Mouse (Mus musculus) T-helper 2 cell (primary cell): ENCODE data around the gene Ldb2.

ENCODE experiments used
- in situ Hi-C: fragments of 300-600 bp; cut with MboI, MseI; formaldehyde crosslinking; loops from one replicate; pipeline ENCODE4 v1.15.1; 2025; ENCODE audit warnings: high pct_unique_total_duplicates

Ldb2 gene

DNA sequence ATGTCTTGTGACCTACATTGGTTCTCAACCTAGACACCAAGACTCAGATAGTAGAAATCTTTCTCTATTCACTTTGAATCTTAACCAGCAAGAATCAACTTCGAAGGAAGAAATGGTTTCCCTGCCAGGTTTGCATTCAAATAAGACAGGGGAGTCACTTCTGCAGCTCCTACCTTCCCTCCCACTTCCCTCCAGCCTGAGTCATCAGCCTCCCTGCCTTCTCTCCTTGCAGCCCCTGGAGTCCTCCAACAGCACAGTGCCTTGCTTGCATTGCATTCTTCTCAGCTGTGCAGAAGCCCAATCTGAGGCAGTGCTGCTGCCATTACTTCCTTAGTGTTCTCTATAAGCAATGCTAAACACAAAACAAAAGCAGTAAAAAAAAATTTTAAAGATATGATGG lies 79.6 kb downstream of the Ldb2 start:
- in situ Hi-C loops, result no loop called here

DNA sequence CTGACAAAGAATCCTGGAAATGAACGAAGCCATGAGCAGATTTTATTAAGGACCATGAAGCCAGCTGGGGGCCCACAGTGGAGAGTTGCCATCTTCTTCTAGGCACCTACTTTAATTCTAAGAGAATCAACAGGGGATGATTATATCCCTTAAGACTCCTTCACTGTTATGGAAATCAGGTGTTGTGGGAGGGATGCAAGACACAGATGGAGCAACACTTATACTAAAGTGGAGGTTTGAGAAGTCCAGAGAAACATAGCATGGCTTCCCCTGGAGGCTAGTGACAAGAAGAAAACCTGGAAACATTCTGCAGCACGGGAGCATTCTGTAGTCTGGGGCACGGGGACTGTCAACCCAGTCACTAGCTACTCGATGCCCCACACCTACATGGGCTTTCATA lies 85.0 kb downstream of the Ldb2 start:
- in situ Hi-C loops, result no loop called here

DNA sequence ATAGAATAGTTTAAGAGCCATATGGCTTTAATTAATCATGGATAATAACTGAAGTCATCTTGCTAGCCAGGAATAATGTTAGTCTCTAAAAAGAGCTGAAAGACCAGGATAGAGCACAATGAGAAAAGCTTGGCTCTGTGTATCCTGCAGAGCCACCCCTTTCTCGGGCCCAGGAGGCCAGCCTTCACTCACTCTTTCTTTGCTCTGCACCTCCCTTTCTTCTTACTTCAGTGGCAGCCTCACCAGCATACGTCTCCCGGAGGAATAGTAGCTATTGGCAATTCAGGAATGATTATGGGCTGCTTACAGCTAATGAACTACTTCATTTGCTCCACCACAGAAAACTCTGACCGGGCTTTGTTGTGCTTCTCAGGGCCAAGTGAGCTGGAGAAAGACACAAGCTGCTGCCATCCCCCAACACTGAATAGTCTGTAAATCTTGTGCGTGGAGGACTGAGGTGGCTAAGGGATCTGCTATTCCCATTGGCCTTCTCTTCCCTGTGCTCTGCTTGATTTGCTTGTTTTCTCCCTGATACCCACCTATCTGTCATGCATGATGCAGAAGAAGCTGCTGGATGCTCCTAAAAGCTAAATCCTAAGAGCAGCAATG lies 86.2 kb downstream of the Ldb2 start:
- in situ Hi-C loops, result no loop called here

DNA sequence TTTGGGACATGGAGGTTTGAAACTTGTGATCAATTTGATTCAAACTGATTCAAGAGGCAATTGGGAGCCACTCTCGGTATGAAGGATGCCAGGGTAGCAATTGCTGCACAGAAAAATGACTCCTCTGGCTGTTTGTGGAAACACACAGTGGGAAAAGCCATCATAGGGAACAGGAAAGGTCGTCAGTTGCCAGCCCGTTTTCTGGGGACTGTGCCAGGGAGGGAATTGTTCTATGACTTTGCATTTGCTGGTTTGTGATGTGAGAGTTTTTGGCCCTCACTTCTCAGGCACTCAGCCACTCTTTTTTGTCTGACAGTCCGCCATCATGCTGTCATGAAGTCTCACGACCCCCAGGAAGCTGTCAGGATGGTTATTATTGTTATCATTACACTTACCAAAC lies 88.3 kb downstream of the Ldb2 start:
- in situ Hi-C loops, result no loop called here

DNA sequence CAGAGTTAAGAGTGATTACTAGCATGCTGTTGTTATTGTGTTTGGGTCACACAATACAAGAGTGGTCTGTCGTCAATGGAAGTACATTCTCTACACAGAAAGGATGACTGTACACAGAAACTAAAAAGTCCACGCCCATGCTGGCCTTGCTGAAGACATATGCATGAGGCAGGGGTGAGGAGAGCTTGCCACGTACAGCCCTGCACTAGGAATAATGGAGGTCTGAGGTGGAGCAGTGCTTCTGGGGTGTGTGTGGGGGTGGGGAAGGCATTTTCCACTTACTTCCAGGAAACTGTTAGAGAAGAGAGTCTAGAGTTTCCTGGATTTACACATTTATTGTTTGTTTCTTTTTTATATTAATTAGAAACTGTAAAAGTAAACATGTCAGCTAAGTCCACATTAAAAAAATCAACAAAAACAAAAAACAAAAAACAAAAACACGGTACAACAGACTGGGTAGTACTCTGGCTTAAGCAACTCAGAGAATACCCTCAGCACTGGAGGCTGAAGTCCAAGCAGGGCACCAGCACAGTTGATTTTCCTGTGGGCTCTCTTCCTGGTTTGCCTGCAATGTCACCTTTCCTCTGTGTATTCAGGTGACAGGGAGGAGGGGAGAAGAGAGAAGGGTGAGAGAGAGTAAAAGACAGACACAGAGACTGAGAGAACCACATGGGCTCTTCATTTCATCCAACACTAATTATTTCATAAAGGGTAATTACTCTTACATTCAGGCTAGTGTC lies 89.2 kb downstream of the Ldb2 start:
- in situ Hi-C loops, result no loop called here

DNA sequence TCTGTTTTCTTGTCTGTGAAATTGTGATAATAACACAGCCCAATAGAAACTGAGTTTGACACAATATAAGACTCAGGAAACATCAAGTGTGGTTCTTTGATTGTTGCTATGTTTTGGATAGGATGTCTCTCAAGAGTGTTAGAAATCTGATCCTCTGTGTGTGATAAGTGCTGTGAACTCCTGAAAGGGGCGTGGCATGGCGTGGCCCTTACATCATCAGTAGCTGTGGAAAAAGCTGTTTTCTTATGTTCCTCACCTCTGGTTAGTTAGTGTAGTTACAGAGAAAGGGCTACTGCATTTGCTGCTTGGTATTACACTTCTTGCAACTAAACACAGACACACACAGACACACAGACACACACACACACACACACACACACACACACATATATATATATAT lies 90.2 kb downstream of the Ldb2 start:
- in situ Hi-C loops, result no loop called here

DNA sequence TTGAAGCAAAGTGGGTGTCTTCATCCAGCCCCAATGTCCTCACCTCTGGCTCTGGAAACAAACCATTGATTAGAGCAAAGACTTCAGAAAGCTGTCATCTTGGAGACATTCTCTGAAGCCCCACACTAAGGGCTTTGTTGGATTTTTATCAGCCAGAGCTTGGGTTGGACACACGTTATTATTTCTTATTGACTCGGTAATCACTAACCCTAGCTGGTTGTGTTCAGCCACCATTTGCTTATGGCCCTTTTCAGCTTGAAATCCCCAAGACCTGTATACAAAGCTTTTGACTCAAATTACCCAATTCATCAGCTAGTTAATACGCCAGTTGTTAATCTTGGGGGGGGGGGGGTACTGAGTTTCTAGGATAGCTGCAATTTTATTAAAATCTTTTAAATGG lies 91.5 kb downstream of the Ldb2 start:
- in situ Hi-C loops, result no loop called here

DNA sequence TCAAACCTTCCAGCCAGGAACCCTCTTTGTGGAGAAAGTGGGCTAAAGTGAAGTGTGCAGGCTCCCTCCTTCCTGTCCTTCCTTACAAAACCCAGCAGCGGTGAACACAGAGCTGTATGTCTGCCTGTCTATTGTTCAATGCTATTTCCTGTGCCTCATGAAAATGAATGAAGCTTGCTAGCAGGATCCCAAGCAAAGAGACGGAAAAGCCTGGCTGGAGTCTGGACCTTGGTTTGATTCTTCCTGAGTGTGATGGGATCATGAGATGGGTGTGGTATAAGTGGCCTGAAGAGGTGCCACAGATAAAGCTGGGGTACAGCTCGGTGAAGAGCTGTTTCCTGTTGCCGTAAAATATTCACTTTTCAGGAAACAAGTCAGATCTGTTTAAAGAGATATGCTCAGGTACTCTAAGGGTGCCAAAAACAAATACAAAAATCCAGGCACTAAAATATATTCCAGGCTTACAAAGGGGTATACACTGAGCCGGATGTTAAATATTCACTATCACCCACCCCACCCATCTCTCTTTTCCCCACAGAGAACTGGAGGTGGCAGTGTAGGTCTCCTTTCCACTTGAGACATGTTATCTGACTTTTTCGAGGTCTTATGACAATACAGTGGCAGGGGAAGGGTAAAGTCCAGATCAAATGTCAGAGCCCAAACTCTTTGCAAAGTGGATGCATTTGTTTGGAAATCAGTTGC lies 92.3 kb downstream of the Ldb2 start:
- in situ Hi-C loops, result no loop called here

DNA sequence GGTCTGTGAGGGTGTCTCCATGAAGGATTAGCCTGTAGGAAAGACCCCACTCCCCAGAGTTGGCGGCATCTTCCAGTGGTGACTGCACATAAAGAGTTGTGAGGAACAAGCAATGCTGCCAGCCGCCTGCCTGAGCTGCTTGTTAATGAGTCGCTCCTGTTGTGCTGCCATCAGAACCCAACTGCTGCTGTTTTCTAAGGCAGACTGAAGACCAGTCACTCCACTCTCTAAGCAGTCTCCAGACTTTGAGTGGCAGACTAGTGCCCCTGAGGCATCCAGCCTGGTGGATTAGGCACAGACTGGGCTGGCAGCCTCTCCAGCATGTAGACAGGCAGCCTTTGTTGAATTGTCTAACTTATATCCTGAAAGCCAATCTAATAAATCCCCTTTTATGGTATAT lies 101.5 kb downstream of the Ldb2 start:
- in situ Hi-C loops, result no loop called here

DNA sequence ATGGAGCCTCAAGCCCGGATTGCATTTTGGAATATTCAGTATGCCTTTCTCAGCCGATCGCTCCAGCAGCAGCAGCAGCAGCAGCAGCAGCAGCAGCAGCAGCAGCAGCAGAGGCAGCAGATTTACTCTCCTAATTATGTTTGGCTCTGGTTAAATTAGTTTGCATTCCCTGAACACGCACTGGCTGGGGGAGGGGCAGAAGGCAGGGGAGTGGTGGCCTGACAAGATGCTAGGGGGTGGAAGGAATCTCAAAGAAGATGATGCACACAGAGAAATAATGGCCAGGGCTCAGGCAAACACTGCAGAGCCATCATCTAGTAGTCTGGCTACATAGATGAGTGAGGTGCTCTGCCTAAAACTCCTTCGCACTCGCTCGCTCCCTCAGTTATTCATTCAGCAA lies 102.9 kb downstream of the Ldb2 start:
- in situ Hi-C loops, result no loop called here

DNA sequence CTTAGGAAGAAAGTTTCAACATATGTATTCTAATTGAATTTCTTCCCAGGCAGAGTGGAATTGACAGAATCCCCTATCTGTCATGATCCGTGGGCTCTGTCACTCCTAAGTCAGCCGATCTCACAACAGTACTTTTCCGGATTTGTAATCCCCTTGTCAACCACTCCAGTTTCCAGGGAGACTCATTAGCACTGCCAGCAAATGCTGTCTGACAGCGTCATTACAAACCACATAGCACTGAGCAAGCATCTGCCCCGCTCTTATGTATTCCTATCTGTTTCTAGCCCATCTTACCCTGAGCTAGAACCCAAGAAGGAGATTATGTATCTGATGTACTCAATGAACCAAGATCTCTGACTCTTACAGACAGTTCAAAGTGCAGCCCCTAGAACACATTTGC lies 105.8 kb downstream of the Ldb2 start:
- in situ Hi-C loops, result no loop called here

DNA sequence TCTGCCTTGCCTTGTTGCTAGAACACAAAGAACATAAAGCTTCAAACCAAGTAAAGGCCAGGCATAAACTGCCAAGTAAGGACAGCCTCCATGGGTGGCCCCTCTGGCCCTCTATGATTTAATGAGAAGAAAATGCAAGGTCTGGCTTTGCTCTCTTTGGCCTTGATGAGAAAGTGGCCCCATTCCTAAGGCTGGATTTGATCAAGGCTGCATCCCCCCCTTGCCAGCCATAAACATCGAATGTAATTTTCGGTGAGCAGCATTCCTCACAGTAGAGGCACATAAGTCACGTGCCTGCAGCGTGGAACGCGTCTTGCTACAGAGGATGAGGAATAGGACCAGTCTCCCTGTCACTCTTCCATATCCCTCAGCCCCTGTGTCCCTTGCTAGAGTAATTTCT lies 113.1 kb downstream of the Ldb2 start:
- in situ Hi-C loops, result no loop called here

DNA sequence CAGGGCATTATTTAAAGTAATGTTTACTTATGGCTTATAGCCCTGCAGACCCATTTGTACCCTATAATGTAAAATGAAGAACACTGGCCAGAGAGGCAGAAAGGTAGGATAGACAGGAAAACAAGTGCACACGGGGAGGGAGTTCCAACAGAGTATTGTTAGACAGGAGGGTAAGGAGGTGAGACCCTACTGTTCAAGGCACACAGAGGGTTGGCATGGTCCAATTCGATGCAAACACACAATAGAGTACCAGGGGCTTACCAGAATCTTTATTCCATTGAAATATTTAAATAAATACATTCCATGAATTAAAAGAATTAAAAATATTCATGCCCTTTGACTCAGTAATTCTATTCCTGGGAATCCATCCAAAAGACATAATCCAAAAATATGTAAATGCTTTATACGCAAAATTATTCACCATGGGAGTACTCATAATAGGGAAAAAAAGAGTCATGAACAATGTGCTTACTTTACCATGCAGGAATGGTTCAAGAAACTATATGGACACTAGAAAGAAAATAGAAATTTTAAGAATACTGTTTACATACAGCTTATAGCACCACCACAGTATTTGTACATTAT lies 118.3 kb downstream of the Ldb2 start:
- in situ Hi-C loops, result no loop called here

DNA sequence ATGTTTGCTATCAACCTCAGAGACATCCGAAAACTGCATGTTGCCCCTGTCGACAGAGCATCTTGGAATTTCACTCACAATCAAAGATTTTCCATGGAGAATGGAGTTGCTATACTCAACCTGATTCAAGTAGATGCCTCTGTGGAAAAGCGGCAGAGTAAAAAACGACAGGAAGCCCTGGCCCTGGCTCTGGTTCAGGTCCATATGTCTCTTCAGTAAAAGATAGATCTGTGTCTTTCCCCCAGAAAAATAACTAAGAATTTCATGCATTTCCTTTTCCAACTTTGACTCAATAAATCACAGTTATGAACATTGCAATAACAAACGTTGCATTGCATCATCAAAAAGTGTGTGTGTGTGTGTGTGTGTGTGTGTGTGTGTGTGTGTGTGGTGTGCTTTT lies 121.7 kb downstream of the Ldb2 start:
- in situ Hi-C loops, result no loop called here

DNA sequence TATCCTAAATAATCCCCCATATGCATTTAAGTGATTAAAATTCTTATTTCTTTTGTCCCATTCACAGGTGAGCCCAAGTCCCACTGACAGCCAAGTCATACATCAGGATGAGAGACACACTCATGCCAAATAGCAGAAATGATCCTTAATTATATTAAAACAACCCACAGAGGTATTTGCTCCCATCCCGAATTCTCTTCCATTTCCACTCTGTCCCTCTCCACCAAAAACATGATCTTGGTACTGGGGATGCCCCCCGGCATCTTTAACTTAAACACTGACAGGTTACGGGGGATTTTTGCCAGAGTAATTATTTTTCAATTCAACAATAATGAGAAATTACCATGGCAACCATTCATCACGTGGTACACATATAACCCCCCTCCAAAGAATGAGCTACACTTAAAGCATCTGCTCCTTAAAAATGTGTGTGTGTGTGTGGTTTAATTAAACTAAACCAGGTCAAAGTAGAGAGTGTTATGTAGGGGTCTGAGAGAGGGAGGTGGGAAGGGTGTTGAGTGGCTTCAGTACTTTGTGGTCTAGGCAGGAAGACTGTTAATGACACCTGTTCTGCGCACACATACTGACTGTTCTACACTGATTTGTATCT lies 123.2 kb downstream of the Ldb2 start:
- in situ Hi-C loops, result no loop called here

DNA sequence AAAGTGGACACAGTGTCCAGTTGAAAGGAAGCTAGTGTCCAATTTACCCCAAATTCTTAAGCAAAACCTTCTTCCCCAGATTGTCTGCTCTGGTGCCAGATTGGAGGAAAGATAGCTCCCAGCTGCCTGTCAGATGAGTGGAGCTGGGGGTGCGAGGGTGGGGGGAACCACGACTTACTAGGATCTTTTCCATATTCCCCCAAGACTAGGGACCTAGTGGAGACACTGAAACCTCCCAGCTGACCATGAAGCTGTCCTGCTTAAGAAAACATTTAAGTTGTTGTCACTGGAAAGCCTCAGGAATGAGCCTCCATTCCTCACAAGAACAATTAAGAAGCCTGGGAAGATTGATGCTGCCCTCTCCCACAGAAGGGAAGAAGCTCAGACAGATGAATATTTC lies 129.1 kb downstream of the Ldb2 start:
- in situ Hi-C loops, result no loop called here

DNA sequence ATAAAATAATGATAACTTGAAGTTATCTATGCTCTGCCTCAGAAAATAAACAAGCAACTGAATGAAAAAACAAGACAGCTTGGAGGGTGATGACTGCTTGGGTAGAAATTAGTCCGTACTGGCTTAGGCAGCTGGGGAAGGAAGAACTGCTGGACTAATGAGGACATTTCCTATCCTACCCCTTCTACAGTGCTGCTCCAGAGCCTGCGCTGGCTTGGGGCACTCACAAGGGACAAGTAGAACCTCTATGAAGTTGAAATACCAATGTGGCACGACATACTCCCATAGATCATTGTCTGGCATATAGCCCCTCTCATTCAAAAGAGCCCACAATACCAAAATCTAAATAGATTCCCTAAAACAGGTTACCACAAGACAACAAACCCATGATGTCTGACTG lies 131.6 kb downstream of the Ldb2 start:
- in situ Hi-C loops, result no loop called here

DNA sequence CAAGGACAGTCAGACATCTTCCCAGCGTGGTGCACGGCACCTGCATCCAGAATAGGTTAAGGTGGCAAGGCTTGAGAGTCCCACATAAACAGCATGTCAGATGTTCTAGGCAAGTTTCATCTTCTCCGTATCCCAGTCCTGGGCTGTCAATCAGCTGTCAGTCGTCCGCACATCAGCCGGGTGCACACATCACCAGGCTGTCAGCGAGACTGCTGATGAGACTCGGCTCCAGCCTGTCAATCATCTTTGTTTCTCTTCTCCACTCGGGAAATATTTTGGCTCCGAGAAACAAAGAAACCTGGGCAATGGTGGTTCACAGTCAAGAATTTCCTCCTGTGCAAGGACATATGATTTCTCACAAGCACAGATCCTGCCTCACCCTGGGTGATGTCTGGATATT lies 132.1 kb downstream of the Ldb2 start:
- in situ Hi-C loops, result no loop called here

DNA sequence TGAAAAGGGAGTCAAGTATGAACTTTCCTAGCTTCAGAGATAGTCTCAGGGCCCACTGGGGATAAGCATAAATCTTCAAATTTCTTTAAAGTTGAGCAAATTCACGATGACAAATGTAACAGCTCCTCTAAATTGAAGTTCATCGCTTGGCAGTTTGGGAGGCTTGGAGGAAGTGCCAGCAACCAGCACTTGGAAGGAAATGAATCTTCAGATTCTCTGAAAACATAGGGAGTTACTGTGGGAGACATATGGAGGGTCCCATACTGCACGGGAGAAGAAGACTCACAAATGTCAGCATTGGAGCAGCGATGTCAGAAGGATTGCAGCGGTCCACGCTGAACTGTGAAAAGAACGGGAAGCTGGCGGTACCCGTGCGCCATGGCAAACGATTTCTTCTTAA lies 139.8 kb downstream of the Ldb2 start:
- in situ Hi-C loops, result no loop called here

DNA sequence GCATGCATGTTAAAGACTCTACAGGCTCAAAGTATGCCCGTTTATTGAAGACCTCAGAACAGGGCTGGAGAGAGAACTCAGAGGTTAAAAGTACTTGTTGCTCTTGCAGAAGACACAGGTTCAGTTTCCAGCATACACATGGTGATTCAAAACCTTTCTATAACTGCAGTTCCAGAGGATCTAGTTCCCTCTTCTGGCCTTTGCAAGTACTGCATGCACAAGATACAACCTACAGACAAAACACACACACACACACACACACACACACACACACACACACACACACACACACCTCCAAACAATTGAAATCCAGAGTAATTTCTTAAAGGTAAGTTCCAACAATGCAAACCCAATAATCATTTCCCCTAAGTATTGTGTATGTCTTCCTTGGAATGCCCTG lies 142.8 kb downstream of the Ldb2 start:
- in situ Hi-C loops, result no loop called here

DNA sequence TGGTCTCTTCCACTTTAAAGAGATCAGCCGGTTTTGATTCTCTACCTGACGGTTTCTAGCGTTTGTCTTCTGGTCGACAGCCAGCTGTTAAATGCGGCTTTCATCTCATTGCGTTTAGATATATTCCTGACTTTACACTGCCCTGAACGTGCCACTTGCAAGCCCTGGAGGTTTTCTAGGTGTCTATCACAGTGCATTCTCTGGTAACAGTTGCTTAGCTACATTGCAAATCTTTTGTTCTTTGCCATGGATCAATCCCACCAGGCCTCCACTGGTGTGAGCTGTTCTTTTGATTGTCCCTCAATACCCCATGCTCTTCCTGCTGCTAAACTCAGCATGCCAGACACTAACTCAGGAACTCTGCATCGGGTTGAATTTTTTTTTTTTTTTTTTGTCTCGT lies 145.1 kb downstream of the Ldb2 start:
- in situ Hi-C loops, result no loop called here

DNA sequence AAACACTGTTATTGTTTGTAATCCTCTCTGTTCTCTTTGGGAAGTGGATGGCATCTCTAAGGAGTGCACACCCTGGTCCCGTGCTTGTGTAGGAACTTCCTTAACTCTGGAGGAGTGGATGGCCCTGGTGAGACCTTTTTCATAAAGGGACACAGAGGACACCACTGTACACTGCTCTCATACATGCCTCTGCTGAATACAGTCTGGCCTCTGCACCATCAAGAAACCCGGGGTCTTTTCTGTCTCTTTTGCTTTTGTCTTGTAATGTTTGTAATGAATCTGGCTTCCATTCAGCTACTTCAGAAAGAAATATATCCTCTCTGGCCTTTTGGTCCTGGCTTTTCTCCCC lies 152.7 kb downstream of the Ldb2 start:
- in situ Hi-C loops, result no loop called here
